Mouse (Mus musculus): ENCODE measurements around the gene 1700067K01Rik.
"Not testable (repeated sequence)": the region's sequence is repeated elsewhere in the genome, so short reads cannot be mapped to it uniquely, and the experiment has no call there.

Gene 1700067K01Rik

DNA sequence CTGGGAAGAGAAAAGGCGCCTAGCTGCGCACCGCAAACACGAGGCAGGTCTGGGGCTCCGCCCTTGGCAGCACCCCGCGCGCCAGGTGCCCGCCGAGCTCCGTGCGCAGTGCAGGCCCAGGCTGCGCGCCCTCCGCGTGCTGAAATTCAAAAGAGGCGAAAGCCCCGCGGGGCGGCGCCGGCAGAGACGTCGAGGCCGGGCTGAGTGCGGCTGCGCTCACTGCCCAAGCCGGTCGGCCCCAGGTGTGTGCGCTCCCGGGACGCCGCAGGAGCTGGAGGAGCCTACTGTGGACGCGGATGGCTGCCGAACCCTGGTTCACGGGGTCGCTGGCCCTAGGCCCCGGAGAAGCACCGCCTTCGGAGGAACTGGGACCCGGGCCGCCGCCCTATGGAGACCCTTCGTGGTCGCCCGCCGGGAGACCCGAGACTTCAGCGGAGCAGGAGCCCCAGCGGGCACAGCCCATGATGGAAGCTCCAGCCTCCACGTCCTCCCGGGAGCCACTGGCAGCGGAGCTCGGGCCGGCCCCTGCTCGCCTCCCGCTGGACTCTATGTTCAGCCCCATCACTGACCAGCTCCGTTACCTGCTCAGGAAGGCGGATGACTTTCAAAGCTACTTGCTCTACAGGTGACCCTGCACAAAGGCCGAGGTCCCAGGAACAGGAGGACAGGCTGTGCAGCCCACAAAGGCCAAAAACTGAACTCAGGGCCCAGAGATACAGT is at the start of gene 1700067K01Rik:
Gene 1700067K01Rik (plus strand): TSS at position 222 of the 720 bp plus-strand sequence.
- DNase-seq, result no peak

DNA sequence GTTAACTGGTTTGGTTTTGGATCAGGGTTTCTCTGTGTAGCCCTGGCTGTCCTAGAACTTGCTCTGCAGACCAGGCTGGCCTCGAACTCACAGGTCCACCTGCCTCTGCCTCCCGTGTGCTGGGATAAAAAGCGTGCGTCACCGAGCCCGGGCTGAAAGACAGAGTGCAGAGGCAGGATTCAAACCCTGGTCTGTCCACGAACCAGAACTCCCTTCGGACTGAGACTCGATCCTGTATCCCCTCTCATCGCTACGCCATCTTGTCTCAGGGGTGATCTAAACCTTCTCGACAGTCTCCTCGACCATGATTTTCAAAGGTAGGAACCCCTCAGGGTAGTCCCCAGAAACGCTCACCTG is 46.6 kb upstream of the 1700067K01Rik start:
- DNase-seq, result no peak

DNA sequence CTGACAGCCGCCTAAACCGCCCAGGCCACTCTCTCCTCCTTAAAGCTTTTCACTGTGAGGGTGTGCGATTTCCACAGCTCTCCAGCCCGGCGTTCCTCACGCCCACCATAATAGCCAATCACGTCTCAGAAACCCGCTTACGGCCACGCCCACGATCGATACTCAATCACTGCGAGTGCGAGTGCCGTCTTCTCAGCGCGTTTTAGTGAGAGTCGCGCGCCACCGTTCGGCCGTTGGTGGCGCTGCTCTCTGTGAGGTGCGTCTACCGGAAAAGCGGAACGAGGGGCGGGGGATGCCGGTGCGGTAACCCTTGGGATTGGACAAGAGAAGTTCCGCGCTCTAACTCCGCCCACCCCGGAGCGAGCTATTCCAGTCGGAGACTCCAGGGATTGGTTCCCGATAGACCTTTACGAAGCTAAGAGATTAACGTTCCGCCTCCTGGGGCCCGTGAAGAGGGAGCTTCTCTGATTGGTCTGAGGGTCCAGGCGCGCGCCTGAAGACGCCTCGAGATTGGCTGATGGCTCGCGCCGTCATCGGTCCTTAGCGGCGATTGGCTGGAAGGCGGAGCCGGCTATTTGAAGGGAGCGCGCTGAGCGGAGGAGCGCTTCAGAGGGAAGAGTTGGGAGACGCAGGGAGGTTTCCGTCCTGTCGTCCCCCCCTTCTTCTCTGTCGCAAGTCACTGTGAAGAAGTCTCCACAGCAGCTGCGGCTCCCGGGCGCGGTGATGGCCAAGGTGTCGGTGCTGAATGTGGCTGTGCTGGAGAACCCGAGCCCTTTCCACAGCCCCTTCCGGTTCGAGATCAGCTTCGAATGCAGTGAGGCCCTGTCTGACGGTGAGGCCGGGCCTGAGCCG is 46.0 kb upstream of the 1700067K01Rik start, which contains the start of the genes Gm10644 and Asf1b:
Gene Gm10644 (minus strand): TSS at position 100 of the 852 bp plus-strand sequence.
Gene Asf1b (plus strand): TSS at position 402 of the 852 bp plus-strand sequence.
- DNase-seq, result peak; percentile 98

DNA sequence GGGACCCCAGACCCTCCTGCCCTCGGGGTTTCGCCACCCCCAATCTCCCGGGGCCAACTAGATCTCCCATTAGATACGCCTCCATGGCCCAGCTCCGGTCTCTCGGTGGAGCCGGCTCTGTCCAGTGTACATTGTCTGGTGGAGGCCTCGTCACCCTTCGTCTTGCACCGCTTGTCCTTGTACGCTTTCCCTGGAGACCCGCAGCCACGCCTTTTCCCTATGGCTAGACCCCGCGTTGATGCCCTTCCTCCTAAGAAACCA is 45.4 kb upstream of the 1700067K01Rik start:
- no peak for DNase-seq

- DNase-seq, result no peak
Observed at GRCm38 (mm10) chr8:83956789-83957188, 44.5 kb upstream of the 1700067K01Rik start.

DNA sequence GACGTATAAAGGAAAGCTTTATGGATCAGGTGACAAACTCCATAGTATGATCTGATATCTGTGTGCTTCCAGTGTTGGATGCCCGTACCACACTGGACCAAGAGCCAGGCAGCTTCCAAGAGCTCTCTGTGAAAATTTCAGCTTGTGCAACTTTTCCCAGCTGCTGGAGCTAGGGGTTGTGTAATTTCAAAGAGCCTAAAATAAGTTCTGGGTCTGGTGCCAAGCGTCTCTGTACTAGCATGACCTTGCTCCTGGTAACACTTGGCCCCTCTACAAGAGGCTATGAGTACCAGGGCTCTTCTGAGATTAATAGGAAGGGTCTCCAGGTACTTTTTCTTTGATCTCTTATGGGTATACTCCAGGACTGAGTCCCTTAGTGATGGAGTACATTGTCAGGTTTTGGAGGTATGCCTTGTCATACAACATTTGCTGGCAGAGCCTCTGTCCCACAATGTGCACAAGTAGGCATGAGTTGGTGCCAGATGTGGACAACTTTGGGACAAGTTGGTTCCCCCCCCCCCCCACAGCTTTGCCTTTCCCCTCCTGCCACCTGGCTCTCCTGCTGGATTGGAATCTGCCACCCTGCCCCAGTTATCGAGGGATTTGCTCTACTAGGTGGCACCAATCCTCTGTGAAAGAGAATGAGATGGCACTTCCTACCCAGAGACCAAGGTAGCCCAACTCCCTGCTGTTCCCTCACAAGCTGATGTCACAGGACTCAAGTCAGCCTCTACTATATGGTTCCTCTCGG is 37.1 kb upstream of the 1700067K01Rik start:
- DNase-seq, result no peak

DNA sequence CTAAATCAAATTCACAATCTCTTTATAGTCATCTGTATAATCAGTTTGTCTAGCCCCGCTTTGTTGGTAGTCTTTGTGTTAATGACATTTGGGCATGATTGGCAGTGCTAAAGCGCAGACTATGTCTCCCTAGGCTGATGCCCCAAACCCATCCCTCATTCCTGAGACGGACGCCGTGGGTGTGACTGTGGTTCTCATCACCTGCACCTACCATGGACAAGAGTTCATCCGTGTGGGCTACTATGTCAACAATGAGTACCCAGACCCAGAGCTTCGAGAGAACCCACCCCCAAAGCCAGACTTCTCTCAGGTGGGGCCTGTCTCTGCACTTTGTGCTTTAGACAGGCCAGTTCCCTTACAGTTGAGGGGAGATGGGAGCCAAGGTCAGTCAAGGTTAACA is 33.6 kb upstream of the 1700067K01Rik start:
- DNase-seq, result no peak

GRCm38 (mm10) chr8:83971121-83971520 is 30.2 kb upstream of the 1700067K01Rik start:
- DNase-seq, result no peak

DNA sequence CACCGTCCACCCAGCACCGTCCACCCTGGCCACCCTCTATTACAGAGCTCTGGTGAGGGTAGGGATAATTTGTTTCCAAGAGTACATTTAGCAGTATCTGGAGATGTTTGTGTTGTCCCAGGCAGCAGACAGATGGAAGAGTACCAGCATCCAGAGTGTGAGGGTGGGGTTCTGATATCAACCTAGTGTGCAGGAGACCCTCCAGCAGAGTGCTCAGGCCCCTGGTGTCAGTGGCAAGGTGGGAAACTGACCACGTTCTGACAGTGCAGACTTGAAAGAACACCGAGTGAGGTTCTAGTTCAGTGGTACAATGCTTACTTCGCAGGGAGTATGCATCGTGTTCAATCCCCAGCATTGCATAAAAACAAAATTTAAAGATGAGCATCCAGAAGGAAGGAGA is 29.6 kb upstream of the 1700067K01Rik start:
- DNase-seq, result no peak

GRCm38 (mm10) chr8:83972150-83973120 is 28.9 kb upstream of the 1700067K01Rik start, which contains the start of gene Prkaca:
Gene Prkaca, plus strand, starts transcription at chr8:83972993.
- peak; percentile 100 for DNase-seq

DNA sequence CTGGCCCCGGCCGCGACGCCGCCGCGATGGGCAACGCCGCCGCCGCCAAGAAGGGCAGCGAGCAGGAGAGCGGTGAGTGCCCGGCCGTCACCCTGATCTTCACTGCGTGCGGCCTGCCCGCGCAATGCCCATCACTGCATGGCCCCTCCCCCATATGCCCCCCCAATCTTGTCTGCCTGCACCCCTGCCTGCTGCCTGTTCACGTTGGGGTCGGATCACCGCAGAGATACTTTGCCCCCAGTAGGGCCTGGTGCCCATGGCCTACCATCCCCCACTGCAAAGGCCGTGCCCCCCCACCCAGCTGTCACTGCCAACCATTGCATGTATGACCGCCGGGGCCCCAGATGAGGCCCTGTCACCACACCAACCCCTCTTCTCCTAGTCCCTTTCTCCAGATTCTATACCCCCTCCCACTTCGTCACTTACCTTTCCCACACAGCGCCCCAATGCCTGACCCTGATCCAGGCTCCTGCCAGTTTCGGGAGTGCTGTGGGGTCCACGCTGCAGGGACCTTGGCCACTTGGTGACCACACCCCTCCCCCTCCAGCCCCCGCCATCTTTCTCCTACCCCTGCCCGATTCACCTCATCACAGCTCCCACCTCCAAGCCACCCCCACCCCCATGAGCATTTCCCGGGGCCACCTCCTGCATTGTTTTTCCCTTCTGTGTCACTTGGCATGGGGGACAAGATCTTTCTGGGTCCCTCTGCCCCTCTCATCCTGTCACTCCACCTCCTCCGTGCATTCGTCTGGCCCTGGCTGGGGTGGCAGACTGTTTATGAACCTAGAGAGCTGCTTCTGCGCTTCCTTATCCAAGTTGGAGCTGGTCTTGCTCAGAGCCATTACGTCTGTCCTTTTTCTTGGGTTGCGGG is 27.9 kb upstream of the 1700067K01Rik start:
- DNase-seq, result no peak

GRCm38 (mm10) chr8:83974521-83974920 is 26.8 kb upstream of the 1700067K01Rik start:
- no peak for DNase-seq

DNA sequence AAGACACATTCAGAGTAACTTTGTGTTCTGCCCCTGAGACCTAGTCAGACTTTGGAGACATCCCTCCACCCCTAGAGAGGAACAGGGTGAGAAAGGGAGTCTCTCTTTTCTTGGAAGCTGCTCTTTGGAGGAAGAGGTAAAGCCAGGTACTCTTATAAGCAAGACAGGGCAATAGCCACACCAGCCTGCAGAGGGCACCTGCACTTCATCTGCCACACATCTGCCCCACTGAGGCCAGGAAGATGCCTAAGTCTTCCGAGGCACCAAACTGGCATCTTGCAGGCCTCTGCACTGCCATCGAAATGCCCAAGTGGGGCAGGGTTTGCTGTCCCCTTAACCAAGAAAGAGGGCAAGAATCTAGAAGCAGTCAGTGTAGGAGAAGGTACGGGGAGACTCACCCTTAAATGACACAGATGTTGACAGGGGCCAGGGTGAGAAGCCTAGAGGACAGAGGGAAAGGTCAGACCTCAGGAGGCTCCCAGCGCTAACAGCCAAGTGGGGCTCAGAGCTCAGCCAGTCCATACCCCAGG is 25.1 kb upstream of the 1700067K01Rik start:
- no peak for DNase-seq

GRCm38 (mm10) chr8:83976779-83977350 is 24.4 kb upstream of the 1700067K01Rik start:
- no peak for DNase-seq

DNA sequence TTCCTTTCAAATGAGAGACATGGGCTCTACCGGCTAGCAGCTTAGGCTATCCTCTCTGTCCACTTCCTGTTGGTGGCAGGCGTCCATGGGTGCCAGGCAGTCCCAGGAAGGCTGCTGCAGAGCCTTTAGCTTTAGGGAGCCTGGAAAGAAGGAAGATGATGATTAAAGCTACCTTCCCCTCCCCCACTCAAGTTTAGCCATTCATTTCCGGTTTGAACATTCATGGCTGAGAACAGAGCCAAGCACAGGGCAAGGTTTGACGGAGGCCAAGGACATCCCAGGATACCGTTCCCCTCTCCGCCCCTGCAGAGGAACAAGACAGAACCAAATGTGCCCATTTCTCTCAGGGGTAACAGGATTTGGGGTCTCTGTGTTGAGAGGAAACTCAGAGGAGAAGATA is 23.7 kb upstream of the 1700067K01Rik start:
- DNase-seq, result no peak

- DNase-seq, result no peak
Observed at GRCm38 (mm10) chr8:83978200-83978599, 23.1 kb upstream of the 1700067K01Rik start.

GRCm38 (mm10) chr8:83980250-83980649 is 21.1 kb upstream of the 1700067K01Rik start:
- no peak for DNase-seq

- DNase-seq, result no peak
Observed at GRCm38 (mm10) chr8:83980845-83981244, 20.5 kb upstream of the 1700067K01Rik start.

DNA sequence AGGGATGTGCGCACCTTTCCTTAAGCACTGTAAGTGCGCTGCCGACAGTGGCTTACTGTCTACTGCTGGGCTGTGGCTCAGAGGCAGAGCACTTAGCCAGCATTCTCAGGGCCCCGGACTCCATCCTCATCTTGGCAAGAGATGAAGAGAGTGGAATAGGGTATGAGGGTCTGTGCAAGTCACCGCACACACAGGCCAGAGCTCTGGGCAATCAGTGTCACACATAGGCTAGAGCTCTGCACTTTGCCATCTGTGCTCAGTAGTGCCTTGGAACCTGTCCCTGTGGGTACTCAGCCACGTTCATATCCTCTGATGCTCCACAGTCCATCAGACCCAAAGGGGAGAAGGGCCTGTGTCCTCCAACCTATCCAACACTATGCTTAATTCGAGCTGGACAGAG is 19.8 kb upstream of the 1700067K01Rik start:
- no peak for DNase-seq

DNA sequence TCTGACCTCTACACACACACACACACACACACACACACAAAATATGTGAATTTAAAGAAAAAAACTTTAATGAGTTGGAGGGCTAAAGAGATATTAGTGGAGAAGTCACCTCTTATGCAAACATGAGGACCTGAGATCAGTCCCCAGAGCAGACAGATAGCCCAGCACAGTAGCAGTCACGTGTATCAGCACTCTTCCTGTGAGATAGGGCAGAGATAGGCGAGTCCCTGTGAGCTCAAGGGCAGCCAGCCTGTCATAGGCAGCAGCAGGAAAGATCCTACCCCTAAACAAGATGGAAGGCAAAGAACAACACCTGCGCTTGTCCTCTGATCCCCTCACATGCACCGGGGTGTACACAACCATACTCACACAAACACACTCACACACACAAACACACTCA is 18.9 kb upstream of the 1700067K01Rik start:
- DNase-seq, result no peak

DNA sequence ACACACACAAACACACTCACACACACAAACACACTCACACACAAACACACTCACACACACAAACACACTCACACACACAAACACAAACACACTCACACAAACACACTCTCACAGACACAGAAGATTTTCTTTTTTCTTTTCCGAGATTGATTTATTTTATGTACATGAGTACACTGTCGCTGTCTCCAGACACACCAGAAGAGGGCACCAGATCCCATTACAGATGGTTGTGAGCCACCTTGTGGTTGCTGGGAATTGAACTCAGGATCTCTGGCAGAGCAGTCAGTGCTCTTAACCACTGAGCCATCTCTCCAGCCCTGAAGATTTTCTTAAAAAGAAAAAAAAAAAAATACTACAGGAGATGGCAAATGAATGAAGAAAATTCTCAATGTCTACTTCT is 18.1 kb upstream of the 1700067K01Rik start:
- DNase-seq, result not testable (repeated sequence)

Data from right cerebral cortex, postnatal 25 days (tissue).